Mouse (Mus musculus) G1E (cell line): ENCODE measurements at regions not wholly inside any gene's neighbourhood (a gene's known extent, or its start where the extent isn't known, plus 50 kb on each side); places are given as distances from the start of the nearest gene placed in this dataset.

ENCODE experiments used
- CTCF ChIP-seq: IDR thresholded peaks from 2 replicates; pipeline ENCODE4 v1.5.1; 2012; ENCODE audit warnings: low read depth, low read length, inconsistent platforms, mixed read lengths
- TAL1 ChIP-seq: conservative IDR thresholded peaks from 2 replicates; pipeline ENCODE4 v1.6.1; 2012; ENCODE audit warnings: low read depth, low read length, inconsistent platforms, mixed read lengths

DNA sequence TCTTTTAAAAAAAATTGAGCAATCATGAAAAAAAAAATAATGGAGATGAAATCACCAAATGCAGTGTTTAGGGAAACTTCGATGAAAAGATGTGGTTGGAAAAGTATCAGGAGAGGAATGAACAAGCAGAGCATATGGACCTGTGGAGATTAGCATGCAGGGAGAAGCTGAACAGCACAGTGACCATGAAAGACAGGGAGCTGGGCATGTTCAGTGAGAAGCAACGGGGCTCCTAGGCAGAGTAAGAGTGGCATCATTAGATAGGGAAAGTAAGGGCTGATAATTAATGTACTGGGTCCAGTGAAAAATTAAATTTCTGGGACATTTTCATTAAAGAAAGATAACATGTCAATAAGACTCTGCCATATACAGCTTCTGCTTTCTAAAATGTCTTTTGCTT lies 1592.5 kb downstream of the Efna5 start:
- TF ChIP-seq TAL1 (no peak), CTCF (no peak)
